Mouse (Mus musculus) CH12.LX (cell line): Measurements from ENCODE around the gene Bean1. TPM values are rescaled to one million over a fixed set of nuclear protein-coding genes. Genes with fewer than 3 reads are reported as not detected.

Experiments used
- DNase-seq: peaks from one replicate; pipeline ENCODE4 v3.0.0-alpha.2; 2013; ENCODE audit errors: extremely low read depth
- H3K27ac ChIP-seq: 2 replicates; pipeline ENCODE4 v1.5.1; 2012; ENCODE audit warnings: low read depth, mild to moderate bottlenecking, control low read depth, moderate library complexity; ENCODE audit not compliant: insufficient read depth
- H3K27me3 ChIP-seq: replicated peaks from 2 replicates; pipeline ENCODE3; 2012; ENCODE audit warnings: inconsistent platforms
- H3K36me3 ChIP-seq, 2 experiments: replicated peaks in 1 of 2; 2 replicates each; pipeline versions ENCODE3 to v1.6.1; 2012; ENCODE audit warnings: inconsistent platforms in 1 of 2, low read length in 1 of 2, mild to moderate bottlenecking in 1 of 2, mixed read lengths in 1 of 2, moderate library complexity in 1 of 2; ENCODE audit not compliant: control insufficient read depth in 1 of 2, insufficient read depth in 1 of 2
- H3K4me1 ChIP-seq, 2 experiments: 2 replicates each; pipeline ENCODE4 v1.6.1; 2012; ENCODE audit warnings: inconsistent platforms in 1 of 2, moderate library complexity in 1 of 2; ENCODE audit not compliant: insufficient read depth in 2 of 2, control insufficient read depth in 1 of 2
- H3K4me2 ChIP-seq: 2 replicates; pipeline ENCODE4 v1.6.1; 2012; ENCODE audit warnings: low read depth, mild to moderate bottlenecking, control low read depth; ENCODE audit not compliant: poor library complexity, insufficient read depth, severe bottlenecking
- H3K4me3 ChIP-seq, 3 experiments: fragments of 150-350 bp in 1 of 3; sonication (generic) in 1 of 3; replicated peaks in 1 of 3; 2 replicates each; pipeline versions ENCODE3 to v1.5.1; 2011 to 2012; ENCODE audit warnings: low read depth in 2 of 3, low read length in 2 of 3, mild to moderate bottlenecking in 2 of 3, moderate library complexity in 2 of 3, control low read depth in 1 of 3, improper control_type of control experiment in 1 of 3, inconsistent platforms in 1 of 3, mixed read lengths in 1 of 3; ENCODE audit not compliant: poor library complexity in 1 of 3
- H3K79me2 ChIP-seq: replicated peaks from 2 replicates; pipeline ENCODE4 v1.6.1; 2012; ENCODE audit warnings: mild to moderate bottlenecking, moderate library complexity; ENCODE audit not compliant: control insufficient read depth, poor library complexity, insufficient read depth, severe bottlenecking; ENCODE audit errors: extremely low read depth
- H3K9ac ChIP-seq: 2 replicates; pipeline ENCODE4 v1.6.1; 2012; ENCODE audit warnings: low read depth, mild to moderate bottlenecking, control low read depth, moderate library complexity; ENCODE audit not compliant: insufficient read depth
- H3K9me3 ChIP-seq: replicated peaks from 2 replicates; pipeline ENCODE3; 2012; ENCODE audit warnings: low read length, inconsistent platforms, mixed read lengths
- BHLHE40 ChIP-seq: IDR thresholded peaks from 2 replicates; pipeline ENCODE4 v1.6.1; 2011; ENCODE audit warnings: mild to moderate bottlenecking, low read depth, low read length, improper control_type of control experiment
- CHD1 ChIP-seq: IDR thresholded peaks from 2 replicates; pipeline ENCODE4 v1.6.1; 2012; ENCODE audit warnings: low read depth, low read length, improper control_type of control experiment, inconsistent platforms
- CHD2 ChIP-seq: IDR thresholded peaks from 2 replicates; pipeline ENCODE4 v1.6.1; 2011; ENCODE audit warnings: low read length, improper control_type of control experiment
- CTCF ChIP-seq, 2 experiments: IDR thresholded peaks in 1 of 2; conservative IDR thresholded peaks in 1 of 2; 2 replicates each; pipeline ENCODE4 v1.5.1; 2011 to 2012; ENCODE audit warnings: low read depth in 2 of 2, low read length in 2 of 2, improper control_type of control experiment in 1 of 2, inconsistent platforms in 1 of 2, mild to moderate bottlenecking in 1 of 2, moderate library complexity in 1 of 2
- E2F4 ChIP-seq: IDR thresholded peaks from 2 replicates; pipeline ENCODE4 v1.6.1; 2011; ENCODE audit warnings: low read depth, low read length, improper control_type of control experiment; ENCODE audit not compliant: insufficient replicate concordance
- ELF1 ChIP-seq: IDR thresholded peaks from 2 replicates; pipeline ENCODE4 v1.6.1; 2014; ENCODE audit warnings: low read depth, mild to moderate bottlenecking, inconsistent platforms, low read length, improper control_type of control experiment
- EP300 ChIP-seq: IDR thresholded peaks from 2 replicates; pipeline ENCODE4 v1.6.1; 2011; ENCODE audit warnings: low read length, improper control_type of control experiment
- ETS1 ChIP-seq: conservative IDR thresholded peaks from 2 replicates; pipeline ENCODE4 v1.6.1; 2012; ENCODE audit warnings: low read depth, mild to moderate bottlenecking, inconsistent platforms, low read length, improper control_type of control experiment, moderate library complexity
- GABPA ChIP-seq: IDR thresholded peaks from 2 replicates; pipeline ENCODE4 v1.6.1; 2012; ENCODE audit warnings: low read depth, low read length, improper control_type of control experiment, inconsistent platforms; ENCODE audit not compliant: insufficient replicate concordance
- HCFC1 ChIP-seq: IDR thresholded peaks from 2 replicates; pipeline ENCODE4 v1.6.1; 2012; ENCODE audit warnings: low read depth, mild to moderate bottlenecking, inconsistent platforms, low read length, improper control_type of control experiment
- IRF4 ChIP-seq: IDR thresholded peaks from 2 replicates; pipeline ENCODE4 v1.6.1; 2014; ENCODE audit warnings: low read depth, mild to moderate bottlenecking, inconsistent platforms, low read length, improper control_type of control experiment
- JUN ChIP-seq: IDR thresholded peaks from 2 replicates; pipeline ENCODE4 v1.6.1; 2011; ENCODE audit warnings: low read depth, mild to moderate bottlenecking, low read length, improper control_type of control experiment, moderate library complexity; ENCODE audit not compliant: insufficient read depth
- JUND ChIP-seq: conservative IDR thresholded peaks from 2 replicates; pipeline ENCODE4 v1.6.1; 2011; ENCODE audit warnings: low read depth, low read length, improper control_type of control experiment
- KAT2A ChIP-seq: IDR thresholded peaks from 2 replicates; pipeline ENCODE4 v1.6.1; 2012; ENCODE audit warnings: low read length, improper control_type of control experiment, inconsistent platforms; ENCODE audit not compliant: insufficient replicate concordance
- MAFK ChIP-seq: IDR thresholded peaks from 2 replicates; pipeline ENCODE4 v1.6.1; 2011; ENCODE audit warnings: low read length, improper control_type of control experiment; ENCODE audit not compliant: insufficient replicate concordance
- MAX ChIP-seq: IDR thresholded peaks from 2 replicates; pipeline ENCODE4 v1.6.1; 2011; ENCODE audit warnings: low read length, improper control_type of control experiment
- MAZ ChIP-seq: IDR thresholded peaks from 2 replicates; pipeline ENCODE4 v1.6.1; 2012; ENCODE audit warnings: low read depth, mild to moderate bottlenecking, inconsistent platforms, low read length, improper control_type of control experiment, moderate library complexity
- MEF2A ChIP-seq: IDR thresholded peaks from 2 replicates; pipeline ENCODE4 v1.6.1; 2014; ENCODE audit warnings: low read depth, mild to moderate bottlenecking, inconsistent platforms, low read length, improper control_type of control experiment, borderline replicate concordance
- MXI1 ChIP-seq: IDR thresholded peaks from 2 replicates; pipeline ENCODE4 v1.6.1; 2011; ENCODE audit warnings: mild to moderate bottlenecking, low read depth, low read length, improper control_type of control experiment
- MYC ChIP-seq: IDR thresholded peaks from 2 replicates; pipeline ENCODE4 v1.6.1; 2011; ENCODE audit warnings: low read depth, mild to moderate bottlenecking, improper control_type of control experiment, low read length
- NELFE ChIP-seq: IDR thresholded peaks from 2 replicates; pipeline ENCODE4 v1.6.1; 2011; ENCODE audit warnings: low read depth, low read length, improper control_type of control experiment
- NRF1 ChIP-seq: IDR thresholded peaks from 2 replicates; pipeline ENCODE4 v1.6.1; 2014; ENCODE audit warnings: low read depth, mild to moderate bottlenecking, inconsistent platforms, low read length, improper control_type of control experiment, moderate library complexity
- PAX5 ChIP-seq: IDR thresholded peaks from 2 replicates; pipeline ENCODE4 v1.6.1; 2012; ENCODE audit warnings: low read length, inconsistent platforms, mixed read lengths
- POLR2A ChIP-seq: IDR thresholded peaks from 2 replicates; pipeline ENCODE4 v1.6.1; 2011; ENCODE audit warnings: low read depth, mild to moderate bottlenecking, improper control_type of control experiment, low read length
- POLR2AphosphoS2 ChIP-seq: IDR thresholded peaks from 2 replicates; pipeline ENCODE4 v1.6.1; 2011; ENCODE audit warnings: low read depth, low read length, improper control_type of control experiment
- RAD21 ChIP-seq: IDR thresholded peaks from 2 replicates; pipeline ENCODE4 v1.6.1; 2011; ENCODE audit warnings: low read depth, mild to moderate bottlenecking, low read length, improper control_type of control experiment, moderate library complexity
- RCOR1 ChIP-seq: conservative IDR thresholded peaks from 2 replicates; pipeline ENCODE4 v1.6.1; 2012; ENCODE audit warnings: low read depth, mild to moderate bottlenecking, inconsistent platforms, low read length, improper control_type of control experiment
- SIN3A ChIP-seq: IDR thresholded peaks from 2 replicates; pipeline ENCODE4 v1.6.1; 2012; ENCODE audit warnings: low read length, improper control_type of control experiment, inconsistent platforms
- SMC3 ChIP-seq: IDR thresholded peaks from 2 replicates; pipeline ENCODE4 v1.6.1; 2011; ENCODE audit warnings: low read depth, low read length, improper control_type of control experiment
- TBP ChIP-seq: conservative IDR thresholded peaks from 2 replicates; pipeline ENCODE4 v1.6.1; 2011; ENCODE audit warnings: low read depth, low read length, improper control_type of control experiment
- TCF12 ChIP-seq: IDR thresholded peaks from 2 replicates; pipeline ENCODE4 v1.6.1; 2014; ENCODE audit warnings: low read depth, mild to moderate bottlenecking, inconsistent platforms, low read length, improper control_type of control experiment
- UBTF ChIP-seq: IDR thresholded peaks from 2 replicates; pipeline ENCODE4 v1.6.1; 2012; ENCODE audit warnings: low read depth, mild to moderate bottlenecking, inconsistent platforms, low read length, improper control_type of control experiment, moderate library complexity
- USF1 ChIP-seq: IDR thresholded peaks from 2 replicates; pipeline ENCODE4 v1.6.1; 2014; ENCODE audit warnings: low read depth, mild to moderate bottlenecking, inconsistent platforms, low read length, improper control_type of control experiment
- USF2 ChIP-seq: conservative IDR thresholded peaks from 2 replicates; pipeline ENCODE4 v1.6.1; 2011; ENCODE audit warnings: low read depth, low read length, improper control_type of control experiment
- ZKSCAN1 ChIP-seq: IDR thresholded peaks from 2 replicates; pipeline ENCODE4 v1.6.1; 2012; ENCODE audit warnings: low read depth, inconsistent platforms, low read length, improper control_type of control experiment, borderline replicate concordance
- ZMIZ1 ChIP-seq: IDR thresholded peaks from 2 replicates; pipeline ENCODE4 v1.6.1; 2012; ENCODE audit warnings: low read depth, mild to moderate bottlenecking, inconsistent platforms, low read length, improper control_type of control experiment
- ZNF384 ChIP-seq: IDR thresholded peaks from 2 replicates; pipeline ENCODE4 v1.6.1; 2012; ENCODE audit warnings: low read depth, low read length, improper control_type of control experiment, inconsistent platforms
- dilution Hi-C: fragments of 300-500 bp; cut with MboI; formaldehyde crosslinking; loops from 2 replicates; pipeline ENCODE4 v1.14.3; 2020; ENCODE audit warnings: low sequenced_read_pairs; ENCODE audit not compliant: extremely low pct_unique_long_range_greater_than_20kb, extremely low pct_ligation_motif_present
- in situ Hi-C: fragments of 300-500 bp; cut with MboI; formaldehyde crosslinking; loops from 3 replicates; pipeline ENCODE4 v1.14.3; 2019; ENCODE audit warnings: low sequenced_read_pairs, low pct_ligation_motif_present, low pct_unique_long_range_greater_than_20kb, mixed read lengths
- polyA plus RNA-seq: library from polyadenylated mRNA; unstranded; fragments of >175 nt; gene quantifications from 2 replicates; pipeline ENCODE4 v1.2.1, GENCODE M21; 2012; ENCODE audit warnings: low read depth; ENCODE audit not compliant: insufficient read length
- total RNA-seq, 2 experiments: library from RNA; depleted of rRNA; stranded (reverse); fragments of 300-350 nt in 1 of 2; fragments of >200 nt in 1 of 2; gene quantifications; 2 replicates each; pipeline ENCODE4 v1.2.3; 2012 to 2014

The Bean1 gene
- total and polyA plus RNA-seq, 3 experiments, result not detected

GRCm38 (mm10) chr8:104250439-104251367, 80.5 kb downstream of the Bean1 start, which contains the start of gene Cklf:
Cklf (plus strand) TSS chr8:104250861.
- H3K27ac ChIP-seq, result peak within 1 kb of the TSS; percentile 91
- peaks cover 7 to 46% of the 10 kb centered on the region in 2 experiments for H3K4me1 ChIP-seq
- H3K79me2 ChIP-seq, result peaks cover 2% of the 10 kb centered on the region; the same call in 1 of the 2 replicates

GRCm38 (mm10) chr8:104251461-104251860, 81.2 kb downstream of the Bean1 start:
- TF ChIP-seq ZMIZ1 (no peak), SIN3A (no peak), E2F4 (no peak), RAD21 (no peak), NELFE (no peak), HCFC1 (no peak; the same call in 1 of the 2 replicates), RCOR1 (no peak)
- peak; percentile 27 for DNase-seq
- Histone ChIP-seq H3K9ac (peak overlapping the region; percentile 94), H3K4me3 (peak overlapping the region; percentile 82 to 95 (median 94)), H3K4me2 (peak overlapping the region; percentile 48), H3K27ac (no peak overlapping the region), H3K4me1 (peaks cover 6 to 38% of the 10 kb centered on the region in 2 experiments), H3K79me2 (peaks cover 2% of the 10 kb centered on the region; the same call in 1 of the 2 replicates), H3K9me3 (no peaks in the 10 kb centered on the region), H3K36me3 (peaks cover 0 to 14% of the 10 kb centered on the region in 2 experiments), H3K27me3 (no peaks in the 10 kb centered on the region)
- in situ Hi-C loops (no loop called here), dilution Hi-C loops (no loop called here)

More at GRCm38 (mm10) chr8:104250439-104251367, 80.5 kb downstream of the Bean1 start, which contains the start of gene Cklf:
- in situ Hi-C loops (no loop called here), dilution Hi-C loops (no loop called here)
- Histone ChIP-seq H3K27me3 (no peaks in the 10 kb centered on the region), H3K36me3 (peaks cover 0 to 14% of the 10 kb centered on the region in 2 experiments), H3K4me3 (peak within 1 kb of the TSS; percentile 82 to 95 (median 94)), H3K9me3 (no peaks in the 10 kb centered on the region), H3K9ac (peak within 1 kb of the TSS; percentile 94), H3K4me2 (peak within 1 kb of the TSS; percentile 62)
- DNase-seq, result peak; percentile 91
- TF ChIP-seq BHLHE40 (no peak), UBTF (peak; percentile 48; the same call in 1 of the 2 replicates), HCFC1 (no peak), MAFK (no peak), ELF1 (no peak; the same call in 1 of the 2 replicates), MXI1 (peak; percentile 80), NELFE (peak; percentile 95), TBP (peak; percentile 82), POLR2AphosphoS2 (peak; percentile 70; the same call in 1 of the 2 replicates), SMC3 (no peak; the same call in 1 of the 2 replicates), SIN3A (peak; percentile 79), JUN (no peak), RAD21 (no peak), EP300 (no peak), ZKSCAN1 (no peak), ETS1 (no peak), MAX (no peak; the same call in 1 of the 2 replicates), KAT2A (no peak), GABPA (no peak), MYC (peak; percentile 50), E2F4 (peak; percentile 50; the same call in 1 of the 2 replicates), TCF12 (peak; percentile 93), ZMIZ1 (peak; percentile 76; the same call in 1 of the 2 replicates), CHD1 (no peak), NRF1 (peak; percentile 90), POLR2A (peak; percentile 96), CHD2 (no peak), JUND (no peak), USF2 (no peak), MEF2A (no peak; the same call in 1 of the 2 replicates), ZNF384 (peak; percentile 88), IRF4 (peak; percentile 10; the same call in 1 of the 2 replicates), PAX5 (no peak), MAZ (no peak), RCOR1 (no peak), CTCF (conservative IDR thresholded peaks at IDR 0.05 in 1 of 2, IDR thresholded peaks at IDR 0.05 in 1 of 2; ENCODE audit: low read depth in 2 of 2, low read length in 2 of 2) (peak in 1 of 2 experiments; percentile 35; a peak in 2 of 4 replicates), USF1 (no peak)
- TF ChIP-seq, all 38 proteins: peak for 15
